Mouse (Mus musculus) CH12.LX (cell line): ENCODE results near the gene Ggt7. TPM values are rescaled to one million over a fixed set of nuclear protein-coding genes. Genes with fewer than 3 reads are reported as not detected.

Experiments used
- DNase-seq: peaks from one replicate; pipeline ENCODE4 v3.0.0-alpha.2; 2013; ENCODE audit errors: extremely low read depth
- H3K27ac ChIP-seq: 2 replicates; pipeline ENCODE4 v1.5.1; 2012; ENCODE audit warnings: low read depth, mild to moderate bottlenecking, control low read depth, moderate library complexity; ENCODE audit not compliant: insufficient read depth
- H3K27me3 ChIP-seq: replicated peaks from 2 replicates; pipeline ENCODE3; 2012; ENCODE audit warnings: inconsistent platforms
- H3K36me3 ChIP-seq, 2 experiments: replicated peaks in 1 of 2; 2 replicates each; pipeline versions ENCODE3 to v1.6.1; 2012; ENCODE audit warnings: inconsistent platforms in 1 of 2, low read length in 1 of 2, mild to moderate bottlenecking in 1 of 2, mixed read lengths in 1 of 2, moderate library complexity in 1 of 2; ENCODE audit not compliant: control insufficient read depth in 1 of 2, insufficient read depth in 1 of 2
- H3K4me1 ChIP-seq, 2 experiments: 2 replicates each; pipeline ENCODE4 v1.6.1; 2012; ENCODE audit warnings: inconsistent platforms in 1 of 2, moderate library complexity in 1 of 2; ENCODE audit not compliant: insufficient read depth in 2 of 2, control insufficient read depth in 1 of 2
- H3K4me2 ChIP-seq: 2 replicates; pipeline ENCODE4 v1.6.1; 2012; ENCODE audit warnings: low read depth, mild to moderate bottlenecking, control low read depth; ENCODE audit not compliant: poor library complexity, insufficient read depth, severe bottlenecking
- H3K4me3 ChIP-seq, 3 experiments: fragments of 150-350 bp in 1 of 3; sonication (generic) in 1 of 3; replicated peaks in 1 of 3; 2 replicates each; pipeline versions ENCODE3 to v1.5.1; 2011 to 2012; ENCODE audit warnings: low read depth in 2 of 3, low read length in 2 of 3, mild to moderate bottlenecking in 2 of 3, moderate library complexity in 2 of 3, control low read depth in 1 of 3, improper control_type of control experiment in 1 of 3, inconsistent platforms in 1 of 3, mixed read lengths in 1 of 3; ENCODE audit not compliant: poor library complexity in 1 of 3
- H3K79me2 ChIP-seq: replicated peaks from 2 replicates; pipeline ENCODE4 v1.6.1; 2012; ENCODE audit warnings: mild to moderate bottlenecking, moderate library complexity; ENCODE audit not compliant: control insufficient read depth, poor library complexity, insufficient read depth, severe bottlenecking; ENCODE audit errors: extremely low read depth
- H3K9ac ChIP-seq: 2 replicates; pipeline ENCODE4 v1.6.1; 2012; ENCODE audit warnings: low read depth, mild to moderate bottlenecking, control low read depth, moderate library complexity; ENCODE audit not compliant: insufficient read depth
- H3K9me3 ChIP-seq: replicated peaks from 2 replicates; pipeline ENCODE3; 2012; ENCODE audit warnings: low read length, inconsistent platforms, mixed read lengths
- BHLHE40 ChIP-seq: IDR thresholded peaks from 2 replicates; pipeline ENCODE4 v1.6.1; 2011; ENCODE audit warnings: mild to moderate bottlenecking, low read depth, low read length, improper control_type of control experiment
- CHD1 ChIP-seq: IDR thresholded peaks from 2 replicates; pipeline ENCODE4 v1.6.1; 2012; ENCODE audit warnings: low read depth, low read length, improper control_type of control experiment, inconsistent platforms
- CHD2 ChIP-seq: IDR thresholded peaks from 2 replicates; pipeline ENCODE4 v1.6.1; 2011; ENCODE audit warnings: low read length, improper control_type of control experiment
- CTCF ChIP-seq, 2 experiments: IDR thresholded peaks in 1 of 2; conservative IDR thresholded peaks in 1 of 2; 2 replicates each; pipeline ENCODE4 v1.5.1; 2011 to 2012; ENCODE audit warnings: low read depth in 2 of 2, low read length in 2 of 2, improper control_type of control experiment in 1 of 2, inconsistent platforms in 1 of 2, mild to moderate bottlenecking in 1 of 2, moderate library complexity in 1 of 2
- E2F4 ChIP-seq: IDR thresholded peaks from 2 replicates; pipeline ENCODE4 v1.6.1; 2011; ENCODE audit warnings: low read depth, low read length, improper control_type of control experiment; ENCODE audit not compliant: insufficient replicate concordance
- ELF1 ChIP-seq: IDR thresholded peaks from 2 replicates; pipeline ENCODE4 v1.6.1; 2014; ENCODE audit warnings: low read depth, mild to moderate bottlenecking, inconsistent platforms, low read length, improper control_type of control experiment
- EP300 ChIP-seq: IDR thresholded peaks from 2 replicates; pipeline ENCODE4 v1.6.1; 2011; ENCODE audit warnings: low read length, improper control_type of control experiment
- ETS1 ChIP-seq: conservative IDR thresholded peaks from 2 replicates; pipeline ENCODE4 v1.6.1; 2012; ENCODE audit warnings: low read depth, mild to moderate bottlenecking, inconsistent platforms, low read length, improper control_type of control experiment, moderate library complexity
- GABPA ChIP-seq: IDR thresholded peaks from 2 replicates; pipeline ENCODE4 v1.6.1; 2012; ENCODE audit warnings: low read depth, low read length, improper control_type of control experiment, inconsistent platforms; ENCODE audit not compliant: insufficient replicate concordance
- HCFC1 ChIP-seq: IDR thresholded peaks from 2 replicates; pipeline ENCODE4 v1.6.1; 2012; ENCODE audit warnings: low read depth, mild to moderate bottlenecking, inconsistent platforms, low read length, improper control_type of control experiment
- IRF4 ChIP-seq: IDR thresholded peaks from 2 replicates; pipeline ENCODE4 v1.6.1; 2014; ENCODE audit warnings: low read depth, mild to moderate bottlenecking, inconsistent platforms, low read length, improper control_type of control experiment
- JUN ChIP-seq: IDR thresholded peaks from 2 replicates; pipeline ENCODE4 v1.6.1; 2011; ENCODE audit warnings: low read depth, mild to moderate bottlenecking, low read length, improper control_type of control experiment, moderate library complexity; ENCODE audit not compliant: insufficient read depth
- JUND ChIP-seq: conservative IDR thresholded peaks from 2 replicates; pipeline ENCODE4 v1.6.1; 2011; ENCODE audit warnings: low read depth, low read length, improper control_type of control experiment
- KAT2A ChIP-seq: IDR thresholded peaks from 2 replicates; pipeline ENCODE4 v1.6.1; 2012; ENCODE audit warnings: low read length, improper control_type of control experiment, inconsistent platforms; ENCODE audit not compliant: insufficient replicate concordance
- MAFK ChIP-seq: IDR thresholded peaks from 2 replicates; pipeline ENCODE4 v1.6.1; 2011; ENCODE audit warnings: low read length, improper control_type of control experiment; ENCODE audit not compliant: insufficient replicate concordance
- MAX ChIP-seq: IDR thresholded peaks from 2 replicates; pipeline ENCODE4 v1.6.1; 2011; ENCODE audit warnings: low read length, improper control_type of control experiment
- MAZ ChIP-seq: IDR thresholded peaks from 2 replicates; pipeline ENCODE4 v1.6.1; 2012; ENCODE audit warnings: low read depth, mild to moderate bottlenecking, inconsistent platforms, low read length, improper control_type of control experiment, moderate library complexity
- MEF2A ChIP-seq: IDR thresholded peaks from 2 replicates; pipeline ENCODE4 v1.6.1; 2014; ENCODE audit warnings: low read depth, mild to moderate bottlenecking, inconsistent platforms, low read length, improper control_type of control experiment, borderline replicate concordance
- MXI1 ChIP-seq: IDR thresholded peaks from 2 replicates; pipeline ENCODE4 v1.6.1; 2011; ENCODE audit warnings: mild to moderate bottlenecking, low read depth, low read length, improper control_type of control experiment
- MYC ChIP-seq: IDR thresholded peaks from 2 replicates; pipeline ENCODE4 v1.6.1; 2011; ENCODE audit warnings: low read depth, mild to moderate bottlenecking, improper control_type of control experiment, low read length
- NELFE ChIP-seq: IDR thresholded peaks from 2 replicates; pipeline ENCODE4 v1.6.1; 2011; ENCODE audit warnings: low read depth, low read length, improper control_type of control experiment
- NRF1 ChIP-seq: IDR thresholded peaks from 2 replicates; pipeline ENCODE4 v1.6.1; 2014; ENCODE audit warnings: low read depth, mild to moderate bottlenecking, inconsistent platforms, low read length, improper control_type of control experiment, moderate library complexity
- PAX5 ChIP-seq: IDR thresholded peaks from 2 replicates; pipeline ENCODE4 v1.6.1; 2012; ENCODE audit warnings: low read length, inconsistent platforms, mixed read lengths
- POLR2A ChIP-seq: IDR thresholded peaks from 2 replicates; pipeline ENCODE4 v1.6.1; 2011; ENCODE audit warnings: low read depth, mild to moderate bottlenecking, improper control_type of control experiment, low read length
- POLR2AphosphoS2 ChIP-seq: IDR thresholded peaks from 2 replicates; pipeline ENCODE4 v1.6.1; 2011; ENCODE audit warnings: low read depth, low read length, improper control_type of control experiment
- RAD21 ChIP-seq: IDR thresholded peaks from 2 replicates; pipeline ENCODE4 v1.6.1; 2011; ENCODE audit warnings: low read depth, mild to moderate bottlenecking, low read length, improper control_type of control experiment, moderate library complexity
- RCOR1 ChIP-seq: conservative IDR thresholded peaks from 2 replicates; pipeline ENCODE4 v1.6.1; 2012; ENCODE audit warnings: low read depth, mild to moderate bottlenecking, inconsistent platforms, low read length, improper control_type of control experiment
- SIN3A ChIP-seq: IDR thresholded peaks from 2 replicates; pipeline ENCODE4 v1.6.1; 2012; ENCODE audit warnings: low read length, improper control_type of control experiment, inconsistent platforms
- SMC3 ChIP-seq: IDR thresholded peaks from 2 replicates; pipeline ENCODE4 v1.6.1; 2011; ENCODE audit warnings: low read depth, low read length, improper control_type of control experiment
- TBP ChIP-seq: conservative IDR thresholded peaks from 2 replicates; pipeline ENCODE4 v1.6.1; 2011; ENCODE audit warnings: low read depth, low read length, improper control_type of control experiment
- TCF12 ChIP-seq: IDR thresholded peaks from 2 replicates; pipeline ENCODE4 v1.6.1; 2014; ENCODE audit warnings: low read depth, mild to moderate bottlenecking, inconsistent platforms, low read length, improper control_type of control experiment
- UBTF ChIP-seq: IDR thresholded peaks from 2 replicates; pipeline ENCODE4 v1.6.1; 2012; ENCODE audit warnings: low read depth, mild to moderate bottlenecking, inconsistent platforms, low read length, improper control_type of control experiment, moderate library complexity
- USF1 ChIP-seq: IDR thresholded peaks from 2 replicates; pipeline ENCODE4 v1.6.1; 2014; ENCODE audit warnings: low read depth, mild to moderate bottlenecking, inconsistent platforms, low read length, improper control_type of control experiment
- USF2 ChIP-seq: conservative IDR thresholded peaks from 2 replicates; pipeline ENCODE4 v1.6.1; 2011; ENCODE audit warnings: low read depth, low read length, improper control_type of control experiment
- ZC3H11A ChIP-seq: IDR thresholded peaks from 2 replicates; pipeline ENCODE4 v1.6.1; 2012; ENCODE audit warnings: low read depth, mild to moderate bottlenecking, inconsistent platforms, low read length, improper control_type of control experiment
- ZKSCAN1 ChIP-seq: IDR thresholded peaks from 2 replicates; pipeline ENCODE4 v1.6.1; 2012; ENCODE audit warnings: low read depth, inconsistent platforms, low read length, improper control_type of control experiment, borderline replicate concordance
- ZMIZ1 ChIP-seq: IDR thresholded peaks from 2 replicates; pipeline ENCODE4 v1.6.1; 2012; ENCODE audit warnings: low read depth, mild to moderate bottlenecking, inconsistent platforms, low read length, improper control_type of control experiment
- ZNF384 ChIP-seq: IDR thresholded peaks from 2 replicates; pipeline ENCODE4 v1.6.1; 2012; ENCODE audit warnings: low read depth, low read length, improper control_type of control experiment, inconsistent platforms
- dilution Hi-C: fragments of 300-500 bp; cut with MboI; formaldehyde crosslinking; loops from 2 replicates; pipeline ENCODE4 v1.14.3; 2020; ENCODE audit warnings: low sequenced_read_pairs; ENCODE audit not compliant: extremely low pct_unique_long_range_greater_than_20kb, extremely low pct_ligation_motif_present
- in situ Hi-C: fragments of 300-500 bp; cut with MboI; formaldehyde crosslinking; loops from 3 replicates; pipeline ENCODE4 v1.14.3; 2019; ENCODE audit warnings: low sequenced_read_pairs, low pct_ligation_motif_present, low pct_unique_long_range_greater_than_20kb, mixed read lengths
- polyA plus RNA-seq: library from polyadenylated mRNA; unstranded; fragments of >175 nt; gene quantifications from 2 replicates; pipeline ENCODE4 v1.2.1, GENCODE M21; 2012; ENCODE audit warnings: low read depth; ENCODE audit not compliant: insufficient read length
- total RNA-seq, 2 experiments: library from RNA; depleted of rRNA; stranded (reverse); fragments of 300-350 nt in 1 of 2; fragments of >200 nt in 1 of 2; gene quantifications; 2 replicates each; pipeline ENCODE4 v1.2.3; 2012 to 2014

The Ggt7 gene
- total and polyA plus RNA-seq, 3 experiments: 1.7 to 16.5 (median 2.9) TPM

DNA sequence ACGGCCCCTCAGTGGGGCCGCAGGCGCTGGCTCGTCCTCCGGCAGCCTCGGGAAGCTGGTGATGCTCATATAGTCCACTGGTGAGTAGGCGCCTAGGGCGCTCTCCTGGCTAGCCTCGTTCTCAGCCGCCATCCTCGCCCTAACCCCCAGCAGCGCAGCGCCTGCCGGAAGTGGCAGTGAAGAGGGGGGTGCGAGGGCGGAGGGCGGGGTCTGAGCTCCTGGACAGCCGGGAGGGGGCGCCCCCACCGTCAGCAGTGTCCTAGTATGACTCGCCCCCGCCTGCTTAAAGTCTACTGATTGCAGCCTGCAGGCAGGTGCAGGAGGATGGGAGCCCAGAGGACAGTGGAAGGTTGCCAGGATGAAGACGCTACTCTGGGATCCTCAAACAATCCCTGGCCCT lies 3.4 kb downstream of the Ggt7 start:
- H3K4me2 ChIP-seq: peak overlapping the region; percentile 87
- peak; percentile 70 for DNase-seq
- peak overlapping the region; percentile 18 to 59 (median 32) for H3K4me3 ChIP-seq
- H3K36me3 ChIP-seq: peaks cover 0 to 1% of the 10 kb centered on the region in 2 experiments
- no peaks in the 10 kb centered on the region for H3K9me3 ChIP-seq
- dilution Hi-C loops: no loop called here
- TF ChIP-seq ELF1 (peak; percentile 83), CHD2 (no peak), ZNF384 (no peak), BHLHE40 (peak; percentile 31; the same call in 1 of the 2 replicates), NRF1 (no peak), POLR2AphosphoS2 (no peak), MXI1 (peak; percentile 33; the same call in 1 of the 2 replicates), E2F4 (no peak), ZC3H11A (no peak), EP300 (no peak), RAD21 (no peak; the same call in 1 of the 2 replicates), NELFE (peak; percentile 63), MYC (no peak), RCOR1 (no peak), USF1 (no peak), ZMIZ1 (no peak), HCFC1 (peak; percentile 29; the same call in 1 of the 2 replicates), ETS1 (peak; percentile 25), SIN3A (no peak), POLR2A (peak; percentile 70), TBP (no peak), CTCF (conservative IDR thresholded peaks at IDR 0.05 in 1 of 2, IDR thresholded peaks at IDR 0.05 in 1 of 2; ENCODE audit: low read depth in 2 of 2, low read length in 2 of 2) (peak in 1 of 2 experiments; percentile 77; a peak in 2 of 4 replicates), CHD1 (no peak), GABPA (no peak), MEF2A (peak; percentile 46; the same call in 1 of the 2 replicates), USF2 (no peak; the same call in 1 of the 2 replicates), KAT2A (no peak), MAFK (no peak), MAZ (peak; percentile 92; the same call in 1 of the 2 replicates), JUN (no peak), MAX (peak; percentile 84), UBTF (no peak), JUND (no peak), TCF12 (peak; percentile 58; the same call in 1 of the 2 replicates), IRF4 (peak; percentile 87), ZKSCAN1 (no peak), SMC3 (peak; percentile 49), PAX5 (no peak)
- no peaks in the 10 kb centered on the region for H3K79me2 ChIP-seq
- H3K9ac ChIP-seq: peak overlapping the region; percentile 53
- in situ Hi-C loops: loop anchor here (5.0 to 25.0 kb wide), 3 partner anchors 78 to 248 kb away; partner anchors contain the start of genes Gss and Procr
- H3K4me1 ChIP-seq: peaks cover 5 to 21% of the 10 kb centered on the region in 2 experiments; a peak in 3 of 4 replicates
- H3K27me3 ChIP-seq: peaks cover 38% of the 10 kb centered on the region
- no peak overlapping the region for H3K27ac ChIP-seq
